Mouse (Mus musculus): ENCODE measurements around the gene Kdm2b. TPM values are rescaled to one million over a fixed set of nuclear protein-coding genes. Genes with fewer than 3 reads are reported as not detected.
A peak's percentile ranks its signal among the peaks of the same experiment; 100 is the strongest.

The Kdm2b gene
- polyA plus RNA-seq, 1 experiment from 2014 or later: 67.2 TPM

- no peak overlapping the region for H3K4me2 ChIP-seq (ENCODE audit: low read depth, severe bottlenecking)
- DNase-seq (ENCODE audit: low spot score): no peak
- no peak for ATAC-seq (ENCODE audit: insufficient number of reproducible peaks, low FRiP score, low TSS enrichment, low read depth)
- H3K27ac ChIP-seq (replicated peaks; ENCODE audit: low read depth, low read length): no peak overlapping the region
- H3K9me3 ChIP-seq (ENCODE audit: control insufficient read depth, low read length): no peaks in the 10 kb centered on the region
- 93% methylated on average over 2 of the region's 2 CpGs for WGBS
- H3K27me3 ChIP-seq (ENCODE audit: control insufficient read depth, insufficient read depth, low read length): no peaks in the 10 kb centered on the region
- H3K36me3 ChIP-seq (ENCODE audit: control insufficient read depth, insufficient read depth, low read length): peaks cover 19% of the 10 kb centered on the region
- no peak overlapping the region for H3K4me3 ChIP-seq (ENCODE audit: low read depth, low read length)
- no peak overlapping the region for H3K9ac ChIP-seq (ENCODE audit: low read length)
- H3K4me1 ChIP-seq (ENCODE audit: control insufficient read depth, insufficient read depth, low read length): no peaks in the 10 kb centered on the region
These were observed 126.6 kb downstream of the Kdm2b start for GRCm38 (mm10) chr5:122863053-122863452.

- no peak overlapping the region for H3K4me3 ChIP-seq (ENCODE audit: low read depth, low read length)
- H3K9me3 ChIP-seq (ENCODE audit: control insufficient read depth, low read length): no peaks in the 10 kb centered on the region
- no peak overlapping the region for H3K9ac ChIP-seq (ENCODE audit: low read length)
- H3K27me3 ChIP-seq (ENCODE audit: control insufficient read depth, insufficient read depth, low read length): no peaks in the 10 kb centered on the region
- no peak overlapping the region for H3K27ac ChIP-seq (replicated peaks; ENCODE audit: low read depth, low read length)
- H3K4me2 ChIP-seq (ENCODE audit: low read depth, severe bottlenecking): no peak overlapping the region
- ATAC-seq (ENCODE audit: insufficient number of reproducible peaks, low FRiP score, low TSS enrichment, low read depth) (no peak), DNase-seq (ENCODE audit: low spot score) (no peak)
- H3K4me1 ChIP-seq (ENCODE audit: control insufficient read depth, insufficient read depth, low read length): peaks cover 5% of the 10 kb centered on the region
- no peaks in the 10 kb centered on the region for H3K36me3 ChIP-seq (ENCODE audit: control insufficient read depth, insufficient read depth, low read length)
- 80% methylated on average over 3 of the region's 3 CpGs for WGBS
These were observed 133.8 kb downstream of the Kdm2b start for GRCm38 (mm10) chr5:122855858-122856257.

- 75% methylated on average over 2 of the region's 2 CpGs for WGBS
- Histone ChIP-seq H3K27ac (replicated peaks; ENCODE audit: low read depth, low read length) (no peak overlapping the region), H3K36me3 (ENCODE audit: control insufficient read depth, insufficient read depth, low read length) (no peaks in the 10 kb centered on the region), H3K4me1 (ENCODE audit: control insufficient read depth, insufficient read depth, low read length) (peaks cover 9% of the 10 kb centered on the region), H3K4me2 (ENCODE audit: low read depth, severe bottlenecking) (no peak overlapping the region), H3K27me3 (ENCODE audit: control insufficient read depth, insufficient read depth, low read length) (no peaks in the 10 kb centered on the region), H3K9ac (ENCODE audit: low read length) (no peak overlapping the region), H3K4me3 (ENCODE audit: low read depth, low read length) (no peak overlapping the region), H3K9me3 (ENCODE audit: control insufficient read depth, low read length) (no peaks in the 10 kb centered on the region)
- DNase-seq (ENCODE audit: low spot score) (no peak), ATAC-seq (ENCODE audit: insufficient number of reproducible peaks, low FRiP score, low TSS enrichment, low read depth) (no peak)
These were observed 137.0 kb downstream of the Kdm2b start for GRCm38 (mm10) chr5:122852611-122853010.

- H3K4me1 ChIP-seq (ENCODE audit: control insufficient read depth, insufficient read depth, low read length): peaks cover 9% of the 10 kb centered on the region
- under 1% methylated on average over 38 of the region's 38 CpGs for WGBS
These were observed 139.2 kb downstream of the Kdm2b start for GRCm38 (mm10) chr5:122850319-122851002.

GRCm38 (mm10) chr5:122849521-122850318 is 139.9 kb downstream of the Kdm2b start, which contains the start of gene Rnf34:
TSS of gene Rnf34 (plus strand) at chr5:122850048.
- Histone ChIP-seq H3K4me1 (ENCODE audit: control insufficient read depth, insufficient read depth, low read length) (peaks cover 9% of the 10 kb centered on the region), H3K27me3 (ENCODE audit: control insufficient read depth, insufficient read depth, low read length) (no peaks in the 10 kb centered on the region), H3K4me3 (ENCODE audit: low read depth, low read length) (peak within 1 kb of the TSS; percentile 97), H3K27ac (replicated peaks; ENCODE audit: low read depth, low read length) (peak within 1 kb of the TSS; percentile 79; the same call in 1 of the 2 replicates), H3K9me3 (ENCODE audit: control insufficient read depth, low read length) (no peaks in the 10 kb centered on the region), H3K4me2 (ENCODE audit: low read depth, severe bottlenecking) (peak within 1 kb of the TSS; percentile 96), H3K36me3 (ENCODE audit: control insufficient read depth, insufficient read depth, low read length) (no peaks in the 10 kb centered on the region), H3K9ac (ENCODE audit: low read length) (peak within 1 kb of the TSS; percentile 95)
- under 1% methylated on average over 61 of the region's 61 CpGs for WGBS
- ATAC-seq (ENCODE audit: insufficient number of reproducible peaks, low FRiP score, low TSS enrichment, low read depth): peak; percentile 99
- peak; percentile 97 for DNase-seq (ENCODE audit: low spot score)

More at GRCm38 (mm10) chr5:122850319-122851002, 139.2 kb downstream of the Kdm2b start:
- H3K9ac ChIP-seq (ENCODE audit: low read length): peak overlapping the region; percentile 95
- ATAC-seq (ENCODE audit: insufficient number of reproducible peaks, low FRiP score, low TSS enrichment, low read depth) (peak; percentile 82), DNase-seq (ENCODE audit: low spot score) (no peak)
- peak overlapping the region; percentile 97 for H3K4me3 ChIP-seq (ENCODE audit: low read depth, low read length)
- H3K27ac ChIP-seq (replicated peaks; ENCODE audit: low read depth, low read length): peak overlapping the region; percentile 79; the same call in 1 of the 2 replicates
- peak overlapping the region; percentile 96 for H3K4me2 ChIP-seq (ENCODE audit: low read depth, severe bottlenecking)
- no peaks in the 10 kb centered on the region for H3K36me3 ChIP-seq (ENCODE audit: control insufficient read depth, insufficient read depth, low read length)
- no peaks in the 10 kb centered on the region for H3K27me3 ChIP-seq (ENCODE audit: control insufficient read depth, insufficient read depth, low read length)
- no peaks in the 10 kb centered on the region for H3K9me3 ChIP-seq (ENCODE audit: control insufficient read depth, low read length)

- Histone ChIP-seq H3K4me2 (ENCODE audit: low read depth, severe bottlenecking) (no peak overlapping the region), H3K9ac (ENCODE audit: low read length) (no peak overlapping the region), H3K9me3 (ENCODE audit: control insufficient read depth, low read length) (no peaks in the 10 kb centered on the region), H3K27me3 (ENCODE audit: control insufficient read depth, insufficient read depth, low read length) (no peaks in the 10 kb centered on the region), H3K4me1 (ENCODE audit: control insufficient read depth, insufficient read depth, low read length) (no peaks in the 10 kb centered on the region), H3K36me3 (ENCODE audit: control insufficient read depth, insufficient read depth, low read length) (no peaks in the 10 kb centered on the region), H3K4me3 (ENCODE audit: low read depth, low read length) (no peak overlapping the region), H3K27ac (replicated peaks; ENCODE audit: low read depth, low read length) (no peak overlapping the region)
- DNase-seq (ENCODE audit: low spot score) (no peak), ATAC-seq (ENCODE audit: insufficient number of reproducible peaks, low FRiP score, low TSS enrichment, low read depth) (no peak)
- 94% methylated on average over 5 of the region's 5 CpGs for WGBS
These were observed 145.8 kb downstream of the Kdm2b start for GRCm38 (mm10) chr5:122843799-122844198.

GRCm38 (mm10) chr5:122841126-122841525 is 148.5 kb downstream of the Kdm2b start:
- no peaks in the 10 kb centered on the region for H3K36me3 ChIP-seq (ENCODE audit: control insufficient read depth, insufficient read depth, low read length)
- no peaks in the 10 kb centered on the region for H3K27me3 ChIP-seq (ENCODE audit: control insufficient read depth, insufficient read depth, low read length)
- H3K9ac ChIP-seq (ENCODE audit: low read length): no peak overlapping the region
- no peak overlapping the region for H3K27ac ChIP-seq (replicated peaks; ENCODE audit: low read depth, low read length)
- no peak for ATAC-seq (ENCODE audit: insufficient number of reproducible peaks, low FRiP score, low TSS enrichment, low read depth)
- WGBS: 90% methylated on average over 2 of the region's 2 CpGs
- H3K4me1 ChIP-seq (ENCODE audit: control insufficient read depth, insufficient read depth, low read length): no peaks in the 10 kb centered on the region
- no peak overlapping the region for H3K4me3 ChIP-seq (ENCODE audit: low read depth, low read length)
- no peak for DNase-seq (ENCODE audit: low spot score)
- H3K4me2 ChIP-seq (ENCODE audit: low read depth, severe bottlenecking): no peak overlapping the region
- H3K9me3 ChIP-seq (ENCODE audit: control insufficient read depth, low read length): no peaks in the 10 kb centered on the region

GRCm38 (mm10) chr5:122832996-122833395 is 156.6 kb downstream of the Kdm2b start:
- Histone ChIP-seq H3K9ac (ENCODE audit: low read length) (no peak overlapping the region), H3K9me3 (ENCODE audit: control insufficient read depth, low read length) (no peaks in the 10 kb centered on the region), H3K27ac (replicated peaks; ENCODE audit: low read depth, low read length) (no peak overlapping the region), H3K4me1 (ENCODE audit: control insufficient read depth, insufficient read depth, low read length) (no peaks in the 10 kb centered on the region), H3K4me3 (ENCODE audit: low read depth, low read length) (no peak overlapping the region), H3K27me3 (ENCODE audit: control insufficient read depth, insufficient read depth, low read length) (no peaks in the 10 kb centered on the region), H3K36me3 (ENCODE audit: control insufficient read depth, insufficient read depth, low read length) (no peaks in the 10 kb centered on the region), H3K4me2 (ENCODE audit: low read depth, severe bottlenecking) (no peak overlapping the region)
- ATAC-seq (ENCODE audit: insufficient number of reproducible peaks, low FRiP score, low TSS enrichment, low read depth) (no peak), DNase-seq (ENCODE audit: low spot score) (no peak)
- WGBS: 82% methylated on average over 10 of the region's 10 CpGs

Measured in limb, embryonic 11.5 days (tissue).